Mouse (Mus musculus) heart, embryonic 16.5 days (tissue): Measurements from ENCODE around the gene Med17. TPM values are rescaled to one million over a fixed set of nuclear protein-coding genes. Genes with fewer than 3 reads are reported as not detected.
"Not testable (repeated sequence)": the region's sequence is repeated elsewhere in the genome, so short reads cannot be mapped to it uniquely, and the experiment has no call there.

ENCODE experiments used
- ATAC-seq: fragments of 200-750 bp; cut with Nextera tagmentation; replicated peaks from 2 replicates; pipeline ENCODE4 v1.8.0; 2017; ENCODE audit warnings: moderate number of reproducible peaks; ENCODE audit not compliant: insufficient read depth, low FRiP score; ENCODE audit errors: extremely low read depth
- H3K27ac ChIP-seq: fragments of 300-500 bp; sonication (generic); 2 replicates; pipeline ENCODE4 v1.5.1; 2014; ENCODE audit warnings: mild to moderate bottlenecking, low read length, control low read depth, moderate library complexity
- H3K27me3 ChIP-seq: fragments of 300-500 bp; sonication (generic); 2 replicates; pipeline ENCODE4 v1.6.1; 2014; ENCODE audit warnings: low read length, mixed read lengths; ENCODE audit not compliant: control insufficient read depth, insufficient read depth
- H3K36me3 ChIP-seq: fragments of 300-500 bp; sonication (generic); 2 replicates; pipeline ENCODE4 v1.6.1; 2014; ENCODE audit not compliant: control insufficient read depth, insufficient read depth
- H3K4me1 ChIP-seq: fragments of 300-500 bp; sonication (generic); 2 replicates; pipeline ENCODE4 v1.6.1; 2014; ENCODE audit warnings: low read length, mixed read lengths; ENCODE audit not compliant: control insufficient read depth, insufficient read depth
- H3K4me2 ChIP-seq: fragments of 300-500 bp; sonication (generic); 2 replicates; pipeline ENCODE4 v1.6.1; 2014; ENCODE audit warnings: low read depth, mild to moderate bottlenecking, control low read depth, low read length
- H3K4me3 ChIP-seq: fragments of 300-500 bp; sonication (generic); 2 replicates; pipeline ENCODE4 v1.5.1; 2014; ENCODE audit warnings: mild to moderate bottlenecking, control low read depth, low read length
- H3K9ac ChIP-seq: fragments of 300-500 bp; sonication (generic); 2 replicates; pipeline ENCODE4 v1.6.1; 2014; ENCODE audit warnings: low read length, control low read depth
- H3K9me3 ChIP-seq: fragments of 300-500 bp; sonication (generic); replicated peaks from 2 replicates; pipeline ENCODE4 v1.6.1; 2016; ENCODE audit warnings: low read length; ENCODE audit not compliant: control insufficient read depth
- WGBS: fragments of 180-500 bp; shearing (Covaris S2); extraction: QIAGEN DNeasy Blood & Tissue Kit; methylation state at CpG from one replicate; pipeline ENCODE4 v1.1.7; 2014; 5-methylcytosine and 5-hydroxymethylcytosine counted together
- polyA plus RNA-seq: library from polyadenylated mRNA; unstranded; fragments of >200 nt; fragmentation: Nextera tagmentation; extraction: Ambion mirVana; gene quantifications from 2 replicates; pipeline ENCODE4 v1.2.1, GENCODE M21; 2015

Gene Med17
- polyA plus RNA-seq, 1 experiment from 2014 or later, result 21.1 TPM

GRCm38 (mm10) chr9:15309425-15309824, 29.7 kb upstream of the Med17 start:
- Histone ChIP-seq H3K4me2 (no peak overlapping the region), H3K4me3 (no peak overlapping the region), H3K27me3 (no peaks in the 10 kb centered on the region), H3K9me3 (no peaks in the 10 kb centered on the region), H3K36me3 (peaks cover 44% of the 10 kb centered on the region), H3K4me1 (peaks cover 22% of the 10 kb centered on the region), H3K27ac (no peak overlapping the region), H3K9ac (no peak overlapping the region)
- WGBS, result 65% methylated on average over 4 of the region's 4 CpGs
- no peak for ATAC-seq

GRCm38 (mm10) chr9:15308254-15308653, 28.5 kb upstream of the Med17 start:
- Histone ChIP-seq H3K9ac (no peak overlapping the region), H3K9me3 (no peaks in the 10 kb centered on the region), H3K36me3 (peaks cover 33% of the 10 kb centered on the region), H3K27me3 (no peaks in the 10 kb centered on the region), H3K4me3 (no peak overlapping the region), H3K27ac (no peak overlapping the region), H3K4me2 (no peak overlapping the region; the same call in 1 of the 2 replicates), H3K4me1 (peaks cover 22% of the 10 kb centered on the region)
- WGBS, result 38% methylated on average over 2 of the region's 2 CpGs
- ATAC-seq, result no peak

GRCm38 (mm10) chr9:15307257-15307656, 27.5 kb upstream of the Med17 start:
- no peaks in the 10 kb centered on the region for H3K9me3 ChIP-seq
- H3K4me1 ChIP-seq, result peaks cover 22% of the 10 kb centered on the region
- peaks cover 28% of the 10 kb centered on the region for H3K36me3 ChIP-seq
- H3K27me3 ChIP-seq, result no peaks in the 10 kb centered on the region
- H3K4me3 ChIP-seq, result peak overlapping the region; percentile 95
- peak overlapping the region; percentile 95 for H3K9ac ChIP-seq
- no peak for ATAC-seq
- H3K27ac ChIP-seq, result peak overlapping the region; percentile 96
- peak overlapping the region; percentile 70 for H3K4me2 ChIP-seq
- WGBS, result 7% methylated on average over 6 of the region's 6 CpGs

GRCm38 (mm10) chr9:15306398-15307119, 26.8 kb upstream of the Med17 start, which contains the start of gene 4931406C07Rik:
Gene 4931406C07Rik, minus strand, starts transcription at chr9:15306448.
- Histone ChIP-seq H3K27ac (peak within 1 kb of the TSS; percentile 96), H3K36me3 (peaks cover 21% of the 10 kb centered on the region; the same call in 1 of the 2 replicates), H3K4me2 (peak within 1 kb of the TSS; percentile 70), H3K9me3 (no peaks in the 10 kb centered on the region), H3K4me3 (peak within 1 kb of the TSS; percentile 95), H3K9ac (peak within 1 kb of the TSS; percentile 95), H3K4me1 (peaks cover 23% of the 10 kb centered on the region), H3K27me3 (no peaks in the 10 kb centered on the region)
- peak; percentile 71 for ATAC-seq
- WGBS, result under 1% methylated on average over 35 of the region's 35 CpGs

- Histone ChIP-seq H3K4me2 (peak within 1 kb of the TSS; percentile 70), H3K4me1 (peaks cover 26% of the 10 kb centered on the region), H3K27ac (peak within 1 kb of the TSS; percentile 96), H3K4me3 (peak within 1 kb of the TSS; percentile 95), H3K27me3 (no peaks in the 10 kb centered on the region), H3K36me3 (peaks cover 19% of the 10 kb centered on the region; the same call in 1 of the 2 replicates), H3K9me3 (no peaks in the 10 kb centered on the region), H3K9ac (peak within 1 kb of the TSS; percentile 95)
- WGBS, result 12% methylated on average over 45 of the region's 45 CpGs
- ATAC-seq, result peak; percentile 98
Measured at GRCm38 (mm10) chr9:15305503-15306397, 26.0 kb upstream of the Med17 start, which contains the start of gene Taf1d. Gene Taf1d, plus strand, starts transcription at chr9:15306214.

GRCm38 (mm10) chr9:15302881-15303280, 23.1 kb upstream of the Med17 start:
- ATAC-seq, result no peak
- H3K4me1 ChIP-seq, result peaks cover 16% of the 10 kb centered on the region
- WGBS, result 72% methylated on average over 2 of the region's 2 CpGs
- H3K27me3 ChIP-seq, result no peaks in the 10 kb centered on the region
- H3K9ac ChIP-seq, result no peak overlapping the region
- no peaks in the 10 kb centered on the region for H3K36me3 ChIP-seq
- H3K4me2 ChIP-seq, result no peak overlapping the region
- H3K9me3 ChIP-seq, result no peaks in the 10 kb centered on the region
- H3K27ac ChIP-seq, result no peak overlapping the region
- H3K4me3 ChIP-seq, result no peak overlapping the region

GRCm38 (mm10) chr9:15302006-15302405, 22.3 kb upstream of the Med17 start:
- ATAC-seq, H3K36me3 ChIP-seq, H3K4me1 ChIP-seq, H3K4me3 ChIP-seq, H3K4me2 ChIP-seq, H3K9me3 ChIP-seq, H3K9ac ChIP-seq, H3K27me3 ChIP-seq, H3K27ac ChIP-seq: not testable (repeated sequence)
- WGBS, result 75% methylated on average over 6 of the region's 6 CpGs

- Histone ChIP-seq H3K27me3 (no peaks in the 10 kb centered on the region), H3K27ac (peak overlapping the region; percentile 79), H3K36me3 (no peaks in the 10 kb centered on the region), H3K9ac (no peak overlapping the region), H3K4me2 (peak overlapping the region; percentile 32; the same call in 1 of the 2 replicates), H3K9me3 (no peaks in the 10 kb centered on the region), H3K4me1 (peaks cover 9% of the 10 kb centered on the region; the same call in 1 of the 2 replicates), H3K4me3 (no peak overlapping the region)
- WGBS, result 45% methylated on average over 6 of the region's 6 CpGs
- ATAC-seq, result no peak
Measured at GRCm38 (mm10) chr9:15301399-15301798, 21.7 kb upstream of the Med17 start.
